Mouse (Mus musculus): ENCODE data around the gene Rhoh. TPM values are rescaled to one million over a fixed set of nuclear protein-coding genes. Genes with fewer than 3 reads are reported as not detected.

Gene Rhoh
- polyA plus RNA-seq, 1 experiment from 2014 or later, result 2.2 TPM

DNA sequence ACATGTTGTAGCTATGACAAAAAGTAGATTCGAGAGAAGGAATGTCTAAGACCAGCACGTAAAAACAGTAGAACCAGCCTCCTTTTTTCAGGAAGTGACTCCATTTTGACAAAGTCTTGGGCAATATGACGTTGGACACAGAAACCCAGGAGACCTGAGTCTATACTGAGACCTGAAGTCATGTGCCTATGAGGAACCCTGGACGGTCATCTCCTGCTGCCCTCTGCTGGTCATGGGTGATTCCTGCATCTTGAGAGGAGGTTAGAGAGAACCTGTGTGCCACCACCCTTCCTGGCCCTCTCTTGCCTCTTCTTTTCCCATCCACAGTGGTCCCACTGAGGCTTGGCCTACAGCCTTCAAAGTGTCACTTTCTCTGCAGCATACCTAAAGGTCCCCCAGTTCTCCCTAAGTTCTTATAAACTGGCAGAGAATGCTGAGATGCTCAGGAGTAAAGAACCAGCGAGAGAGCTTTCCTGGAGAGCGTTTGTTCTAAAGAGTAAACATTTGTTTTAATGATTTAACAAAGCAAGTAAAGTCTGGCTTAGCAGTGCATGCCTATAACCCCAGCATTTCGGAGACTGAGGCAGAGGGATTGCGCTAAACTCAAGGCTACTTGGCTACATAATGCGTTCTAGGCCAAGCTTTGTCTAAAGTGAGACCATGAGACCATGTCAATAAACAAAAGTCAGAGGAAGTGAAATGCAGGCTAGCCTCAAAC lies 77.1 kb downstream of the Rhoh start:
- Histone ChIP-seq H3K4me3 (ENCODE audit: low read depth, low read length) (no peak overlapping the region), H3K9ac (ENCODE audit: low read depth, low read length) (no peak overlapping the region), H3K4me2 (ENCODE audit: low read depth, low read length) (no peak overlapping the region), H3K36me3 (ENCODE audit: control insufficient read depth, insufficient read depth) (no peaks in the 10 kb centered on the region), H3K9me3 (replicated peaks; ENCODE audit: control insufficient read depth, low read length) (no peaks in the 10 kb centered on the region), H3K27ac (ENCODE audit: low read length) (no peak overlapping the region), H3K27me3 (ENCODE audit: control insufficient read depth, insufficient read depth, low read depth, low read length) (no peaks in the 10 kb centered on the region), H3K4me1 (ENCODE audit: control insufficient read depth, low read depth, low read length) (no peaks in the 10 kb centered on the region)
- 38% methylated on average over 9 of the region's 9 CpGs for WGBS (ENCODE audit: insufficient replicate concordance)
- peak; percentile 32; the same call in 1 of the 2 replicates for ATAC-seq (ENCODE audit: low read depth)

GRCm38 (mm10) chr5:65941145-65941544 lies 80.1 kb downstream of the Rhoh start:
- WGBS (ENCODE audit: insufficient replicate concordance), result 53% methylated on average over 4 of the region's 4 CpGs
- H3K27me3 ChIP-seq (ENCODE audit: control insufficient read depth, insufficient read depth, low read depth, low read length), result no peaks in the 10 kb centered on the region

More at GRCm38 (mm10) chr5:65941145-65941544, 80.1 kb downstream of the Rhoh start:
- no peak for ATAC-seq (ENCODE audit: low read depth)
- Histone ChIP-seq H3K4me1 (ENCODE audit: control insufficient read depth, low read depth, low read length) (no peaks in the 10 kb centered on the region), H3K4me2 (ENCODE audit: low read depth, low read length) (no peak overlapping the region), H3K9ac (ENCODE audit: low read depth, low read length) (no peak overlapping the region), H3K27ac (ENCODE audit: low read length) (no peak overlapping the region), H3K4me3 (ENCODE audit: low read depth, low read length) (no peak overlapping the region), H3K36me3 (ENCODE audit: control insufficient read depth, insufficient read depth) (no peaks in the 10 kb centered on the region), H3K9me3 (replicated peaks; ENCODE audit: control insufficient read depth, low read length) (no peaks in the 10 kb centered on the region)

Other genes with a start within 250 kb of the Rhoh start
- gene Pds5a, start 162.9 kb upstream of the Rhoh start, polyA plus RNA-seq (2015; fragmentation: Nextera tagmentation; extraction: Ambion mirVana), result 15.7 and 17.3 TPM in 2 replicates
- 7.4 and 7.5 TPM in 2 replicates for gene N4bp2, start 97.7 kb upstream of the Rhoh start, polyA plus RNA-seq (2015; fragmentation: Nextera tagmentation; extraction: Ambion mirVana)
- 0.12 TPM in 1 of 2 replicates, not detected in the other for gene Chrna9, start 73.7 kb downstream of the Rhoh start, polyA plus RNA-seq (2015; fragmentation: Nextera tagmentation; extraction: Ambion mirVana)
- 0.24 TPM in 1 of 2 replicates, not detected in the other for gene 9130230L23Rik, start 143.1 kb downstream of the Rhoh start, polyA plus RNA-seq (2015; fragmentation: Nextera tagmentation; extraction: Ambion mirVana)